Mouse (Mus musculus): ENCODE measurements around the gene Klk1b1. TPM values are rescaled to one million over a fixed set of nuclear protein-coding genes. Genes with fewer than 3 reads are reported as not detected.

Gene Klk1b1
- total and polyA plus RNA-seq, 3 experiments, result not detected

GRCm38 (mm10) chr7:43932337-43932736 is 34.2 kb upstream of the Klk1b1 start:
- in situ Hi-C loops (cut with MboI; ENCODE audit: low pct_ligation_motif_present, low pct_unique_long_range_greater_than_20kb, low sequenced_read_pairs), result loop anchor here (10.0 kb wide), 1 partner anchor 292 kb away; the partner anchor contains the start of gene Klk1
- Histone ChIP-seq H3K27me3 (replicated peaks) (peaks cover 47% of the 10 kb centered on the region), H3K4me2 (ENCODE audit: insufficient read depth, low read depth, poor library complexity, severe bottlenecking) (no peak overlapping the region), H3K27ac (ENCODE audit: insufficient read depth, low read depth) (no peak overlapping the region), H3K9ac (ENCODE audit: insufficient read depth, low read depth) (no peak overlapping the region), H3K36me3 (replicated peaks in 1 of 2; ENCODE audit: control insufficient read depth in 1 of 2, insufficient read depth in 1 of 2, low read length in 1 of 2) (no peaks in the 10 kb centered on the region), H3K79me2 (replicated peaks; ENCODE audit: control insufficient read depth, extremely low read depth, insufficient read depth, poor library complexity, severe bottlenecking) (no peaks in the 10 kb centered on the region), H3K4me1 (ENCODE audit: control insufficient read depth in 1 of 2, insufficient read depth in 2 of 2) (no peaks in the 10 kb centered on the region), H3K9me3 (replicated peaks; ENCODE audit: low read length) (no peaks in the 10 kb centered on the region), H3K4me3 (replicated peaks in 1 of 3; ENCODE audit: low read depth in 2 of 3, low read length in 2 of 3, poor library complexity in 1 of 3) (no peak overlapping the region)
- DNase-seq (ENCODE audit: extremely low read depth), result no peak
- dilution Hi-C loops (cut with MboI; ENCODE audit: extremely low pct_ligation_motif_present, extremely low pct_unique_long_range_greater_than_20kb, low sequenced_read_pairs), result no loop called here
- TF ChIP-seq ZNF384 (IDR thresholded peaks at IDR 0.05; ENCODE audit: low read depth, low read length), result no peak
- no peak for TF ChIP-seq SIN3A (IDR thresholded peaks at IDR 0.05; ENCODE audit: low read length)
- TF ChIP-seq CHD1 (IDR thresholded peaks at IDR 0.05; ENCODE audit: low read depth, low read length), result no peak

- in situ Hi-C loops (cut with MboI; ENCODE audit: low pct_ligation_motif_present, low pct_unique_long_range_greater_than_20kb, low sequenced_read_pairs), result loop anchor here (10.0 kb wide), 1 partner anchor 291 kb away; the partner anchor contains the start of gene Klk1
- Histone ChIP-seq H3K36me3 (replicated peaks in 1 of 2; ENCODE audit: control insufficient read depth in 1 of 2, insufficient read depth in 1 of 2, low read length in 1 of 2) (no peaks in the 10 kb centered on the region), H3K9me3 (replicated peaks; ENCODE audit: low read length) (no peaks in the 10 kb centered on the region), H3K4me1 (ENCODE audit: control insufficient read depth in 1 of 2, insufficient read depth in 2 of 2) (no peaks in the 10 kb centered on the region), H3K9ac (ENCODE audit: insufficient read depth, low read depth) (no peak within 1 kb of the TSS), H3K4me3 (replicated peaks in 1 of 3; ENCODE audit: low read depth in 2 of 3, low read length in 2 of 3, poor library complexity in 1 of 3) (no peak within 1 kb of the TSS), H3K27ac (ENCODE audit: insufficient read depth, low read depth) (no peak within 1 kb of the TSS), H3K4me2 (ENCODE audit: insufficient read depth, low read depth, poor library complexity, severe bottlenecking) (no peak within 1 kb of the TSS), H3K27me3 (replicated peaks) (peaks cover 42% of the 10 kb centered on the region), H3K79me2 (replicated peaks; ENCODE audit: control insufficient read depth, extremely low read depth, insufficient read depth, poor library complexity, severe bottlenecking) (no peaks in the 10 kb centered on the region)
- dilution Hi-C loops (cut with MboI; ENCODE audit: extremely low pct_ligation_motif_present, extremely low pct_unique_long_range_greater_than_20kb, low sequenced_read_pairs), result no loop called here
- DNase-seq (ENCODE audit: extremely low read depth), result no peak
- TF ChIP-seq BHLHE40 (IDR thresholded peaks at IDR 0.05; ENCODE audit: low read depth, low read length), result no peak
These were observed 33.1 kb upstream of the Klk1b1 start, which contains the start of gene Klk15 for GRCm38 (mm10) chr7:43933440-43933839. TSS of gene Klk15 (plus strand) at chr7:43933740.

GRCm38 (mm10) chr7:43934747-43935146 is 31.8 kb upstream of the Klk1b1 start:
- dilution Hi-C loops (cut with MboI; ENCODE audit: extremely low pct_ligation_motif_present, extremely low pct_unique_long_range_greater_than_20kb, low sequenced_read_pairs), result no loop called here
- Histone ChIP-seq H3K9ac (ENCODE audit: insufficient read depth, low read depth) (no peak overlapping the region), H3K9me3 (replicated peaks; ENCODE audit: low read length) (no peaks in the 10 kb centered on the region), H3K27me3 (replicated peaks) (peaks cover 45% of the 10 kb centered on the region), H3K4me3 (replicated peaks in 1 of 3; ENCODE audit: low read depth in 2 of 3, low read length in 2 of 3, poor library complexity in 1 of 3) (no peak overlapping the region), H3K36me3 (replicated peaks in 1 of 2; ENCODE audit: control insufficient read depth in 1 of 2, insufficient read depth in 1 of 2, low read length in 1 of 2) (no peaks in the 10 kb centered on the region), H3K79me2 (replicated peaks; ENCODE audit: control insufficient read depth, extremely low read depth, insufficient read depth, poor library complexity, severe bottlenecking) (no peaks in the 10 kb centered on the region), H3K4me2 (ENCODE audit: insufficient read depth, low read depth, poor library complexity, severe bottlenecking) (no peak overlapping the region), H3K4me1 (ENCODE audit: control insufficient read depth in 1 of 2, insufficient read depth in 2 of 2) (no peaks in the 10 kb centered on the region), H3K27ac (ENCODE audit: insufficient read depth, low read depth) (no peak overlapping the region)
- no peak for TF ChIP-seq SMC3 (IDR thresholded peaks at IDR 0.05; ENCODE audit: low read depth, low read length)
- TF ChIP-seq MYC (IDR thresholded peaks at IDR 0.05; ENCODE audit: low read depth, low read length), result no peak
- TF ChIP-seq USF1 (IDR thresholded peaks at IDR 0.05; ENCODE audit: low read depth, low read length), result no peak
- no peak for TF ChIP-seq E2F4 (IDR thresholded peaks at IDR 0.05; ENCODE audit: insufficient replicate concordance, low read depth, low read length)
- TF ChIP-seq ZMIZ1 (IDR thresholded peaks at IDR 0.05; ENCODE audit: low read depth, low read length), result no peak
- no peak for TF ChIP-seq TBP (conservative IDR thresholded peaks at IDR 0.05; ENCODE audit: low read depth, low read length)
- TF ChIP-seq MAFK (IDR thresholded peaks at IDR 0.05; ENCODE audit: insufficient replicate concordance, low read length), result no peak
- TF ChIP-seq UBTF (IDR thresholded peaks at IDR 0.05; ENCODE audit: low read depth, low read length), result no peak
- TF ChIP-seq RAD21 (IDR thresholded peaks at IDR 0.05; ENCODE audit: low read depth, low read length), result no peak
- TF ChIP-seq EP300 (IDR thresholded peaks at IDR 0.05; ENCODE audit: low read length), result no peak
- no peak for TF ChIP-seq NELFE (IDR thresholded peaks at IDR 0.05; ENCODE audit: low read depth, low read length)
- no peak for TF ChIP-seq JUN (IDR thresholded peaks at IDR 0.05; ENCODE audit: insufficient read depth, low read depth, low read length)
- TF ChIP-seq JUND (conservative IDR thresholded peaks at IDR 0.05; ENCODE audit: low read depth, low read length), result no peak
- in situ Hi-C loops (cut with MboI; ENCODE audit: low pct_ligation_motif_present, low pct_unique_long_range_greater_than_20kb, low sequenced_read_pairs), result loop anchor here (10.0 kb wide), 1 partner anchor 290 kb away; the partner anchor contains the start of gene Klk1
- no peak for DNase-seq (ENCODE audit: extremely low read depth)

Measured in CH12.LX (cell line).